Mouse (Mus musculus) spleen, embryonic (tissue): ENCODE measurements around the gene Syn1.

Experiments used
- CTCF ChIA-PET: fragments of 350-600 bp; sonication (Branson Sonifier 250); formaldehyde crosslinking; loops from one replicate; lab custom pipeline; 2022; lab: Charles Lee

Gene Syn1

GRCm38 (mm10) chrX:20862105-20863065 lies 58.4 kb downstream of the Syn1 start:
- CTCF ChIA-PET = no interaction called here

DNA sequence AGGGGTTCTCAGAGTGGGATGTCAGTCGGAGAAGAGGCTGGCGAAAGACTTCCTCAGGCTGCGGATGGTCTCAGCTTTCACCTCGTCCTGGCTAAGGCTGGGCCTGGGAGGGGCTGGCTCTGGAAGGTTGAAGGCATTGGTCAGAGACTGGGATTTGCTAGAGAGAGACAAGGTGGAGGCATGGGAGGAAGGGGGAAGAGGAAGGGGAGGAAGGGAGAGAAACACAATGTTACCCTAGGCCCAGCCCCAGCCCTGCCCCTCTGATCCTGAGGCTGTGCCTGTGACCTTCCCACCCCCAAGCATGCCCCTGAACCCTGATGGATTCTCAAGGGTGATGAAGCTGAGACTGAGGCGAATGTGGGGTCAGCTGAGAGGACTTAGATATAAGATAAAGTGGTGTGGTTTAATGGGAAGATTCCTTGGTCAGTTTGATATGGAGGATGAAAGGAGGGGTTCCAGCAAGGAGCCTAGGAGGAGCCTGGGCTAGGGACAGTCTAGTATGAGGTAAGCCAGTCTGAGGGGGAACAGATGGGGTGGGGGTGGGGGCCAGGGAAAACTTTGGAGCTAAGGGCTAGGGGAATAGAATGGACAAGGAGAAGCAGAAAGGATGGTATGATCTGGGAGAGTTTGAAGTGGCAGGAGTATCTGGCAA lies 59.2 kb downstream of the Syn1 start:
- CTCF ChIA-PET = no interaction called here

DNA sequence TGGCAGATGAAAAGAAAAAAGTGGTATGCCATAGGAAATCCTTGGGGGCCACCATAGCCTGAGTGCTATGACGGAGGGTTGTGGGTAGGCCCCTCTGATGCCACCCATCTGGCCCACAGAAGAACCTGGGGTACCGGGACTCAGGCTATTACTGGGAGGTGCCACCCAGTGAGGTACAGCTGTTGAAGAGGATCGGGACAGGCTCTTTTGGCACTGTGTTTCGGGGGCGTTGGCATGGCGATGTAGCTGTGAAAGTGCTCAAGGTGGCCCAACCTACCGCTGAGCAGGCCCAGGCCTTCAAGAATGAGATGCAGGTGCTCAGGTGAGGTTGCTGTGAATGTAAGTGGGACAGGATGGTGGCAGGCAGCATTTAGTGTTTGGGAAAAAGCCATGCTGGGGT lies 67.0 kb downstream of the Syn1 start:
- CTCF ChIA-PET = no interaction called here

DNA sequence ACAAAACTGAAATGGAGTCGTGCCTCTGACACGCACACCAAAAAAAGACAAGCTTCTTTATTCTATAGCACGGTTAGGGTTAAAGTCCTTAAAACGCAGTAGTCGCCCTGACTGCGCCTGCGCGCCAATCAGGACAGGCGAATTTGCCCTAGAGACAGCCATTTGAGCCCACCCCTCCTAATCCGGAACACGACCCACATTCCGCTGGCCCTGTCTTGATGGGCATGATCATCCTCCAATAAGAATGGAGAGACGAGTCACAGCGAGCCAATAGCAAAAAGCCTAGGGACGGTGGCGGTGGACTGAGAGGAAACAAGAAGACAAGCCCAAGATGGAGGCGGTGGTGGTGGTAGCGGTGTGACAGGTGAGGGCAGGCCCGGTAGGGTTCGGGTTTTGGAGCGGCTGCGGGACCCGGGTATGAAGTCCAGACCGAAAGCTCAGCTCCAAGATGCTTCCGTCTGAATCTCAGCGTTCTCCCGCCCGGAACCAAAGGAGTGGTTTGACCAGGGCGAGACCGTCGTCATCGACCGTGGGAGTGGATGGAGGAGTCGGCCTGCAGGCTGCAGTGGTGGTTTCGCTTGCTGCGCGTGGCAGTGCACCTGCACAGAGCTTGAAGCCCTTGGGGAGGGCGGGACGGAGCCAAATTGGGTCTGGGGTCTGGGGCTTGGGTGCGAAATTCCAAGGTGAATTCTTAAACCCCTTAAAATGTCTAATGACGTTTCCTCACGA lies 72.4 kb downstream of the Syn1 start:
- CTCF ChIA-PET = interaction anchor here (0.5 kb wide), 1 partner anchor 44 kb away, joined by 25 read pairs; no protein-coding TSS in a partner anchor

DNA sequence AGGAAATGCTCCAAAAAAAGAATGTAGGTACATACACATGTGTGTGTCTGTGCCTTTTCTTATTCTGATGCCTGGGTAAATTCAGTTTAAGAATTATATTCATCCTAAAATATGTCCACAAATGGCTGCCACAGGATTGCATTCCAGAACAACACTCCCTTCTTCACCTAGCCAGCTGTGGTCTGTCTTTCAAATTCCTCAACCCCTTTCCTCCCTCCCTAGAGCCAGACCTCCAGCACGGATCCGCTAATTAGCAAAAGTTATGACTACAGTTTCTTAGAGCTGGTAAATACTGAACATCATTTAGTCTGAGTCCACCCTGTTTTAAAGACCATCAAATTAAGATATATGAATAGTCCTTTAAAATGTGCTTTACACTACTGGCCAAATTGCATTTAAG lies 73.0 kb downstream of the Syn1 start:
- CTCF ChIA-PET = no interaction called here

DNA sequence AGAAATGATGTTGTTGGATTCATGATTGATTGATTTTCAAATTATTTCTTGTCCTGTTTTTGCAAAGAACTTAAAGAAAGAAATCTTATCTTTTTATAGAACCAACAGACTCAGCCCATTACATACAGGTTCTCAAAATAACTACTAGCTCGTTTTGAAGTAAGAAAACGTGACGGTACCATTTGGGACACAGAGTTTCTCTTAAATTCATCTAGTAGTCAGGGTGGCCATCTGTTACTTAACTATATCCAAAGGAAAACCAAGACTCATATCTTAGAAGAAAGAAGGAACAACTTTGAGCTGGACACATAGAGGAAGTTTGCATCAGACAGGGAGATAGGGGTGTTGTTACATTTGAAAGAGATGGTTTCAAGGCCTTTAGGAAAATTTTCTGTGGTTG lies 73.6 kb downstream of the Syn1 start:
- CTCF ChIA-PET = no interaction called here

GRCm38 (mm10) chrX:20828934-20829333 lies 91.9 kb downstream of the Syn1 start:
- CTCF ChIA-PET = interaction anchor here (0.6 kb wide), 1 partner anchor 30 kb away, joined by 4 read pairs; no protein-coding TSS in a partner anchor

- CTCF ChIA-PET = interaction anchor here (0.9 kb wide), 1 partner anchor 120 kb away, joined by 4 read pairs; no protein-coding TSS in a partner anchor
These were observed 100.9 kb downstream of the Syn1 start for GRCm38 (mm10) chrX:20819708-20820426.

GRCm38 (mm10) chrX:20819204-20819628 lies 101.6 kb downstream of the Syn1 start:
- CTCF ChIA-PET = interaction anchor here (0.9 kb wide), 1 partner anchor 119 kb away, joined by 4 read pairs; no protein-coding TSS in a partner anchor

GRCm38 (mm10) chrX:20816974-20817373 lies 103.8 kb downstream of the Syn1 start:
- CTCF ChIA-PET = no interaction called here
